Mouse (Mus musculus) myocyte (in vitro differentiated cells): Measurements from ENCODE around the gene Hoxa4.

Experiments used
- CEBPB ChIP-seq: IDR thresholded peaks from 2 replicates; pipeline ENCODE4 v1.6.1; 2011; ENCODE audit warnings: mild to moderate bottlenecking, moderate library complexity; ENCODE audit not compliant: poor library complexity, insufficient read depth, severe bottlenecking
- E2F4 ChIP-seq: IDR thresholded peaks from one replicate; pipeline ENCODE4 v1.6.1; 2011; ENCODE audit warnings: mild to moderate bottlenecking, control low read depth, moderate library complexity; ENCODE audit not compliant: insufficient read depth
- MAX ChIP-seq: IDR thresholded peaks from one replicate; pipeline ENCODE4 v1.6.1; 2011; ENCODE audit warnings: low read depth, mild to moderate bottlenecking, control low read depth
- MYOG ChIP-seq, 3 experiments: IDR thresholded peaks; one replicate each; pipeline ENCODE4 v1.6.1; 2011; ENCODE audit warnings: control low read depth in 2 of 3, low read depth in 2 of 3, mild to moderate bottlenecking in 2 of 3; ENCODE audit not compliant: insufficient read length in 2 of 3, control insufficient read depth in 1 of 3, insufficient read depth in 1 of 3
- POLR2A ChIP-seq: IDR thresholded peaks from one replicate; pipeline ENCODE4 v1.6.1; 2011; ENCODE audit warnings: low read depth, mild to moderate bottlenecking, control low read depth, moderate library complexity; ENCODE audit not compliant: insufficient read length
- SRF ChIP-seq: IDR thresholded peaks from one replicate; pipeline ENCODE4 v1.6.1; 2011; ENCODE audit warnings: low read depth; ENCODE audit not compliant: control insufficient read depth, insufficient read length
- TCF12 ChIP-seq: IDR thresholded peaks from one replicate; pipeline ENCODE4 v1.6.1; 2011; ENCODE audit warnings: mild to moderate bottlenecking, control low read depth; ENCODE audit not compliant: poor library complexity, insufficient read depth, severe bottlenecking
- TCF3 ChIP-seq: IDR thresholded peaks from one replicate; pipeline ENCODE4 v1.6.1; 2011; ENCODE audit warnings: low read depth, control low read depth; ENCODE audit not compliant: insufficient read length

GRCm38 (mm10) chr6:52236806-52237205, 45.3 kb upstream of the Hoxa4 start:
- TF ChIP-seq POLR2A, result no peak
- no peak for TF ChIP-seq CEBPB
- no peak for TF ChIP-seq MAX
- TF ChIP-seq SRF, result no peak
- no peak for TF ChIP-seq TCF3
- TF ChIP-seq TCF12, result no peak
- no peak for TF ChIP-seq MYOG (IDR thresholded peaks at IDR 0.05; ENCODE audit: control insufficient read depth in 1 of 3, insufficient read depth in 1 of 3, insufficient read length in 2 of 3, low read depth in 2 of 3)
- TF ChIP-seq E2F4, result no peak
